Mouse (Mus musculus) liver, postnatal 0 days (tissue): ENCODE results near the gene Sp2.

Experiments
- CTCF ChIP-seq: sonication (generic); IDR thresholded peaks from 2 replicates; pipeline ENCODE4 v1.5.1; 2016; ENCODE audit warnings: antibody characterized with exemption, low read depth
- EP300 ChIP-seq: IDR thresholded peaks from 2 replicates; pipeline ENCODE4 v1.6.1; 2016; ENCODE audit warnings: antibody characterized with exemption, low read depth, mild to moderate bottlenecking

- TF ChIP-seq CTCF, result no peak
- TF ChIP-seq EP300, result no peak
Measured at GRCm38 (mm10) chr11:96938426-96938800, 44.3 kb downstream of the Sp2 start.
